Mouse (Mus musculus) ES-Bruce4 (cell line): ENCODE measurements around the gene St8sia1.

ENCODE experiments used
- CTCF ChIP-seq: IDR thresholded peaks from one replicate; pipeline ENCODE4 v1.8.1; 2011; ENCODE audit warnings: low read depth, low read length
- EP300 ChIP-seq: IDR thresholded peaks from 2 replicates; pipeline ENCODE4 v1.6.1; 2011; ENCODE audit warnings: low read depth, low read length; ENCODE audit not compliant: insufficient read depth
- POLR2A ChIP-seq: IDR thresholded peaks from one replicate; pipeline ENCODE4 v1.8.1; 2011; ENCODE audit warnings: low read length; ENCODE audit not compliant: insufficient read depth

- no peak for TF ChIP-seq POLR2A
- TF ChIP-seq CTCF, result no peak
- no peak for TF ChIP-seq EP300
Measured at GRCm38 (mm10) chr6:142995567-142995966, 31.3 kb upstream of the St8sia1 start.
